In the genomic region with DNA sequence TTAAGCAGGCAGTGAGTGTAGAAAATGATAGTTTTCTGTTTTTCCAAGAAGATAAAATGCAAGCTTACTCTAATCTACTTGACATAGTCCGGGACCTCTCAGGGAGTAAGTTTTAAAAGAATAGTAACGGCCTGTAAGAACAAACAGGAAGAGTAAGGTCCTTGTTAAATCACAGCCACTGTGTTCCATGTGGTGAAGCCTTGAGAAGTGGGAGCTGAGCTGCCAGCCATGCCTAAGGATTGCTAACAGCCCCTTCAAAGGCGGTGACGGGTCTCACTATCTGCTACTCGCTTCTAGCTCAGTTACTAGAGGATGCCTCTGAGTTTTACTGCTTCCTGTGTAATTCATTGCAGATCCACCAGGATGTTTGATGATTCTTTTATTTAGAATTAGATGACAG, we compare ENCODE assay signal across 27 mouse cellular contexts. TPM values are rescaled to one million over a fixed set of nuclear protein-coding genes. Genes with fewer than 3 reads are reported as not detected.
DNase-seq lines count a peak whose midpoint lies in the region; ATAC-seq lines count a peak whose summit lies in the region.
"Had no signal": no experiment of that assay in that cellular context is flagged by ENCODE, and none has a peak within 500 bp of the region (broad histone marks: within the 10 kb centered on the region; RNA-seq: fewer than 3 reads in every experiment).

No protein-coding gene starts in this region.

- intact Hi-C loops in heart, postnatal 36 days (cut with DNase I): no loop called here

- DNase-seq in heart, postnatal 36 days: no peak
- no peak for DNase-seq in kidney, postnatal 36 days
- DNase-seq in testis, postnatal 10 days (ENCODE audit: low spot score): peak; percentile 37
- no peak for DNase-seq in testis, postnatal 14 days (ENCODE audit: low spot score)
- no peak for DNase-seq in right cerebral cortex, postnatal 25 days
- DNase-seq: adrenal gland, adult 2 months; adrenal gland, postnatal 36 days; B cell, adult 2 months; cerebellum, adult 18-20 months; cerebellum, postnatal 10 days; kidney, adult 8-10 months; layer of hippocampus, adult 9-11 months; liver, embryonic 13.5 days; lung, adult 18-20 months; lung, postnatal 10 days; midbrain, embryonic 14.5 days; thymus, postnatal 4 days had no signal

- H3K4me2 ChIP-seq in heart, embryonic 13.5 days: no peak overlapping the region
- H3K4me2 ChIP-seq in kidney, embryonic 16.5 days (replicated peaks; ENCODE audit: low read depth, low read length): no peak overlapping the region
- H3K4me2 ChIP-seq: embryonic facial prominence, embryonic 13.5 days; forebrain, embryonic 15.5 days; hindbrain, embryonic 14.5 days; limb, embryonic 15.5 days; liver, embryonic 13.5 days had no signal

- WGBS in heart, embryonic 13.5 days: 41% methylated on average over 5 of the region's 5 CpGs
- 51% methylated on average over 5 of the region's 5 CpGs for WGBS in kidney, embryonic 16.5 days

- H3K36me3 ChIP-seq in heart, embryonic 13.5 days: peaks cover 89% of the 10 kb centered on the region
- peaks cover 41% of the 10 kb centered on the region for H3K36me3 ChIP-seq in kidney, embryonic 16.5 days (ENCODE audit: insufficient read depth, low read length)

- H3K27ac ChIP-seq in heart, embryonic 13.5 days (replicated peaks): peak overlapping the region; percentile 20; the same call in 1 of the 2 replicates
- H3K27ac ChIP-seq in kidney, embryonic 16.5 days (ENCODE audit: low read length): peak overlapping the region; percentile 46; the same call in 1 of the 2 replicates
- H3K27ac ChIP-seq: embryonic facial prominence, embryonic 13.5 days; forebrain, embryonic 10.5 days; forebrain, embryonic 15.5 days; hindbrain, embryonic 14.5 days; limb, embryonic 15.5 days; liver, embryonic 13.5 days; stomach, postnatal 0 days had no signal

- H3K4me3 ChIP-seq in heart, embryonic 13.5 days: no peak overlapping the region
- H3K4me3 ChIP-seq in kidney, embryonic 16.5 days (ENCODE audit: low read length): no peak overlapping the region
- H3K4me3 ChIP-seq: embryonic facial prominence, embryonic 13.5 days; forebrain, embryonic 10.5 days; forebrain, embryonic 15.5 days; limb, embryonic 15.5 days; liver, embryonic 13.5 days had no signal

- H3K9me3 ChIP-seq in heart, embryonic 13.5 days: no peaks in the 10 kb centered on the region
- no peaks in the 10 kb centered on the region for H3K9me3 ChIP-seq in kidney, embryonic 16.5 days (ENCODE audit: low read length)
- H3K9me3 ChIP-seq: forebrain, embryonic 15.5 days; limb, embryonic 15.5 days; liver, embryonic 13.5 days had no signal

- H3K4me1 ChIP-seq in heart, embryonic 13.5 days: peaks cover 14% of the 10 kb centered on the region
- 0 out of 2 replicates have a peak, but pooled peaks cover 2% of the 10 kb centered on the region for H3K4me1 ChIP-seq in kidney, embryonic 16.5 days (ENCODE audit: insufficient read depth, low read length)
- H3K4me1 ChIP-seq: embryonic facial prominence, embryonic 13.5 days; forebrain, embryonic 10.5 days; forebrain, embryonic 15.5 days; limb, embryonic 15.5 days; liver, embryonic 13.5 days had no signal

- no peaks in the 10 kb centered on the region for H3K27me3 ChIP-seq in heart, embryonic 13.5 days (replicated peaks)
- H3K27me3 ChIP-seq in kidney, embryonic 16.5 days (ENCODE audit: insufficient read depth, low read length): no peaks in the 10 kb centered on the region
- H3K27me3 ChIP-seq: embryonic facial prominence, embryonic 13.5 days; forebrain, embryonic 15.5 days; limb, embryonic 15.5 days; liver, embryonic 13.5 days had no signal

- no peak for ATAC-seq in heart, embryonic 13.5 days (ENCODE audit: extremely low read depth, insufficient number of reproducible peaks, low FRiP score, low TSS enrichment)
- ATAC-seq in kidney, embryonic 16.5 days (ENCODE audit: low FRiP score, low TSS enrichment): no peak
- ATAC-seq: forebrain, embryonic 15.5 days had no signal

- H3K9ac ChIP-seq in heart, embryonic 13.5 days: no peak overlapping the region
- H3K9ac ChIP-seq in kidney, embryonic 16.5 days (replicated peaks; ENCODE audit: low read length): no peak overlapping the region
- H3K9ac ChIP-seq: embryonic facial prominence, embryonic 13.5 days; forebrain, embryonic 15.5 days; hindbrain, embryonic 14.5 days; limb, embryonic 15.5 days; liver, embryonic 13.5 days had no signal

RNA-seq across cellular contexts. Expression of a gene that starts 26.6 kb away (rescaled TPM):
- polyA plus RNA-seq in heart, embryonic 13.5 days (2015; fragmentation: Nextera tagmentation; extraction: Ambion mirVana): 27.3 and 30.6 TPM in 2 replicates
- 10 to 100 TPM; 63.6 to 69.9 TPM for total RNA-seq in heart, postnatal 36 days (2021)
- polyA plus RNA-seq in kidney, embryonic 16.5 days (2015; fragmentation: Nextera tagmentation; extraction: Ambion mirVana): 35.7 and 43.6 TPM in 2 replicates

RNA-seq across cellular contexts. Expression of a gene that starts 31.0 kb away (rescaled TPM):
- polyA plus RNA-seq in heart, embryonic 13.5 days (2015; fragmentation: Nextera tagmentation; extraction: Ambion mirVana): 69.3 and 69.8 TPM in 2 replicates
- 100 to 1,000 TPM in 1 of 2 experiments, 10 to 100 TPM in 1; 96.1 to 123 TPM for total RNA-seq in heart, postnatal 36 days (2021)
- 105 and 106 TPM in 2 replicates for polyA plus RNA-seq in kidney, embryonic 16.5 days (2015; fragmentation: Nextera tagmentation; extraction: Ambion mirVana)

RNA-seq across cellular contexts. Expression of a gene that starts 49.2 kb away (rescaled TPM):
- 5.3 and 6.8 TPM in 2 replicates for polyA plus RNA-seq in heart, embryonic 13.5 days (2015; fragmentation: Nextera tagmentation; extraction: Ambion mirVana)
- total RNA-seq in heart, postnatal 36 days (2021): 10 to 100 TPM; 22.9 to 25.9 TPM
- polyA plus RNA-seq in kidney, embryonic 16.5 days (2015; fragmentation: Nextera tagmentation; extraction: Ambion mirVana): 3.4 and 4.2 TPM in 2 replicates
- total RNA-seq: common myeloid progenitor, adult 5-6 weeks; hematopoietic stem cell, adult 5-6 weeks had no signal

RNA-seq across cellular contexts. Expression of a gene that starts 53.0 kb away (rescaled TPM):
- polyA plus RNA-seq in heart, embryonic 13.5 days (2015; fragmentation: Nextera tagmentation; extraction: Ambion mirVana): 6.0 and 6.4 TPM in 2 replicates
- total RNA-seq in heart, postnatal 36 days (2021): 1 to 10 TPM; 6.2 to 7.2 TPM
- polyA plus RNA-seq in kidney, embryonic 16.5 days (2015; fragmentation: Nextera tagmentation; extraction: Ambion mirVana): 9.8 and 10.3 TPM in 2 replicates
